Comparison of ENCODE assay signal across 21 mouse cellular contexts in genomic region chr8:124820125-124820524, GRCm38 (mm10). TPM values are rescaled to one million over a fixed set of nuclear protein-coding genes. Genes with fewer than 3 reads are reported as not detected.
DNase-seq lines count a peak whose midpoint lies in the region; ATAC-seq and TF ChIP-seq lines count a peak whose summit lies in the region.
"Had no signal": no experiment of that assay in that cellular context is flagged by ENCODE, and none has a peak within 500 bp of the region (broad histone marks: within the 10 kb centered on the region; RNA-seq: fewer than 3 reads in every experiment).

No protein-coding gene starts in this region.

- peaks cover 5% of the 10 kb centered on the region; the same call in 1 of the 2 replicates for H3K4me1 ChIP-seq in kidney, embryonic 15.5 days
- no peaks in the 10 kb centered on the region for H3K4me1 ChIP-seq in stomach, postnatal 0 days (replicated peaks; ENCODE audit: control insufficient read depth, insufficient read depth)
- H3K4me1 ChIP-seq: forebrain, embryonic 10.5 days; hindbrain, embryonic 12.5 days; limb, embryonic 13.5 days; midbrain, embryonic 15.5 days had no signal

- H3K36me3 ChIP-seq in kidney, embryonic 15.5 days = no peaks in the 10 kb centered on the region
- no peaks in the 10 kb centered on the region for H3K36me3 ChIP-seq in stomach, postnatal 0 days (ENCODE audit: control insufficient read depth, insufficient read depth, low read length)
- H3K36me3 ChIP-seq: forebrain, embryonic 10.5 days; limb, embryonic 13.5 days had no signal

- no peak for TF ChIP-seq CTCF in stomach, postnatal 0 days (IDR thresholded peaks at IDR 0.05; ENCODE audit: low read depth)

- peak; percentile 72 for DNase-seq in kidney, adult 11 months
- DNase-seq in lung, postnatal 10 days = peak; percentile 44
- no peak for DNase-seq in lung, postnatal 25 days (ENCODE audit: low spot score)
- peak; percentile 50 for DNase-seq in kidney, postnatal 10 days
- peak; percentile 42 for DNase-seq in yolk sac, embryonic 10.5 days (ENCODE audit: low spot score)
- DNase-seq in stomach, postnatal 0 days (ENCODE audit: low spot score) = no peak
- DNase-seq in layer of hippocampus, adult 9-10 months (ENCODE audit: low spot score) = no peak
- DNase-seq: cerebellum, adult 11 months; cerebellum, postnatal 36 days; gastrocnemius, postnatal 14 days; layer of hippocampus, adult 9-11 months; right cerebral cortex, postnatal 4 days; thymus, postnatal 36 days had no signal

- no peak overlapping the region for H3K9ac ChIP-seq in kidney, embryonic 15.5 days
- H3K9ac ChIP-seq in stomach, postnatal 0 days (ENCODE audit: low read length) = no peak overlapping the region
- H3K9ac ChIP-seq: hindbrain, embryonic 12.5 days; limb, embryonic 13.5 days; midbrain, embryonic 15.5 days had no signal

- ATAC-seq in kidney, embryonic 15.5 days (replicated peaks; ENCODE audit: low FRiP score) = no peak; the same call in 1 of the 2 replicates
- no peak for ATAC-seq in stomach, postnatal 0 days (ENCODE audit: low FRiP score, low TSS enrichment)
- ATAC-seq: inflammation-experienced regulatory T-cells, adult 6 months; midbrain, embryonic 15.5 days had no signal

- no peak overlapping the region for H3K4me3 ChIP-seq in kidney, embryonic 15.5 days (replicated peaks)
- H3K4me3 ChIP-seq in stomach, postnatal 0 days (ENCODE audit: low read depth, low read length) = no peak overlapping the region
- H3K4me3 ChIP-seq: forebrain, embryonic 10.5 days; hindbrain, embryonic 12.5 days; limb, embryonic 13.5 days; megakaryocyte, embryonic 14.5 days; midbrain, embryonic 15.5 days had no signal

- no peaks in the 10 kb centered on the region for H3K27me3 ChIP-seq in kidney, embryonic 15.5 days
- no peaks in the 10 kb centered on the region for H3K27me3 ChIP-seq in stomach, postnatal 0 days (ENCODE audit: control insufficient read depth, insufficient read depth, low read length)
- H3K27me3 ChIP-seq: midbrain, embryonic 15.5 days had no signal

- H3K4me2 ChIP-seq in kidney, embryonic 15.5 days = no peak overlapping the region
- no peak overlapping the region for H3K4me2 ChIP-seq in stomach, postnatal 0 days (replicated peaks; ENCODE audit: low read depth)
- H3K4me2 ChIP-seq: hindbrain, embryonic 12.5 days; limb, embryonic 13.5 days; midbrain, embryonic 15.5 days had no signal

- no peak for TF ChIP-seq EP300 in stomach, postnatal 0 days (optimal IDR thresholded peaks at IDR 0.05)

- WGBS in kidney, embryonic 15.5 days = 27% methylated on average over 11 of the region's 11 CpGs
- 20% methylated on average over 11 of the region's 11 CpGs for WGBS in stomach, postnatal 0 days

- 0 out of 2 replicates have a peak, but pooled peaks cover 5% of the 10 kb centered on the region for H3K9me3 ChIP-seq in kidney, embryonic 15.5 days (replicated peaks)
- no peaks in the 10 kb centered on the region for H3K9me3 ChIP-seq in stomach, postnatal 0 days (ENCODE audit: control insufficient read depth, low read length)
- H3K9me3 ChIP-seq: midbrain, embryonic 15.5 days had no signal

- H3K27ac ChIP-seq in kidney, embryonic 15.5 days = no peak overlapping the region
- no peak overlapping the region for H3K27ac ChIP-seq in stomach, postnatal 0 days (replicated peaks)
- H3K27ac ChIP-seq: forebrain, embryonic 10.5 days; hindbrain, embryonic 12.5 days; limb, embryonic 13.5 days; midbrain, embryonic 15.5 days had no signal

RNA-seq across cellular contexts. Expression of gene Trim67, which starts 27.2 kb away (rescaled TPM):
- 0.10 and 0.36 TPM in 2 replicates for polyA plus RNA-seq in kidney, embryonic 15.5 days (2015; fragmentation: Nextera tagmentation; extraction: Ambion mirVana)
- 0.23 and 0.33 TPM in 2 replicates for polyA plus RNA-seq in stomach, postnatal 0 days (2015; fragmentation: Nextera tagmentation; extraction: Ambion mirVana)
- polyA plus RNA-seq: C2C12; inflammation-experienced regulatory T-cells, adult 6 months had no signal

RNA-seq across cellular contexts. Expression of gene Gnpat, which starts 42.7 kb away (rescaled TPM):
- 101 and 114 TPM in 2 replicates for polyA plus RNA-seq in kidney, embryonic 15.5 days (2015; fragmentation: Nextera tagmentation; extraction: Ambion mirVana)
- 41.1 and 41.4 TPM in 2 replicates for polyA plus RNA-seq in stomach, postnatal 0 days (2015; fragmentation: Nextera tagmentation; extraction: Ambion mirVana)

RNA-seq across cellular contexts. Expression of gene 2810004N23Rik, which starts 42.8 kb away (rescaled TPM):
- 52.7 and 53.3 TPM in 2 replicates for polyA plus RNA-seq in kidney, embryonic 15.5 days (2015; fragmentation: Nextera tagmentation; extraction: Ambion mirVana)
- polyA plus RNA-seq in stomach, postnatal 0 days (2015; fragmentation: Nextera tagmentation; extraction: Ambion mirVana) = 20.2 and 21.3 TPM in 2 replicates

Comparison
In these comparisons a context has a peak if more than half of its experiments do, and no peak if none do; other contexts are left out.
1. DNase-seq: peak in kidney, adult 11 months (single experiment), lung, postnatal 10 days (single experiment), kidney, postnatal 10 days (single experiment) and yolk sac, embryonic 10.5 days (single experiment); none in lung, postnatal 25 days (single experiment), stomach, postnatal 0 days (single experiment) and layer of hippocampus, adult 9-10 months (single experiment).